Mouse (Mus musculus) liver, embryonic 11.5 days (tissue): ENCODE measurements at regions not wholly inside any gene's neighbourhood (a gene's known extent, or its start where the extent isn't known, plus 50 kb on each side); places are given as distances from the start of the nearest gene placed in this dataset.

ENCODE experiments used
- ATAC-seq: fragments of 200-750 bp; cut with Nextera tagmentation; replicated peaks from 2 replicates; pipeline ENCODE4 v1.8.0; 2017; ENCODE audit warnings: moderate number of reproducible peaks, mild to moderate bottlenecking, moderate TSS enrichment, moderate library complexity; ENCODE audit not compliant: low FRiP score
- DNase-seq: peaks from one replicate; pipeline ENCODE4 v3.0.0-alpha.2; 2017; ENCODE audit warnings: low spot score
- H3K27ac ChIP-seq: fragments of 300-500 bp; sonication (generic); 2 replicates; pipeline ENCODE4 v1.5.1; 2014; ENCODE audit warnings: mild to moderate bottlenecking, low read depth, low read length, control low read depth
- H3K27me3 ChIP-seq: fragments of 300-500 bp; sonication (generic); replicated peaks from 2 replicates; pipeline ENCODE4 v1.6.1; 2014; ENCODE audit warnings: low read length, mixed read lengths; ENCODE audit not compliant: control insufficient read depth, insufficient read depth
- H3K36me3 ChIP-seq: fragments of 300-500 bp; sonication (generic); 2 replicates; pipeline ENCODE4 v1.6.1; 2014; ENCODE audit warnings: mild to moderate bottlenecking, low read length, moderate library complexity, mixed read lengths; ENCODE audit not compliant: control insufficient read depth, insufficient read depth
- H3K4me1 ChIP-seq: fragments of 300-500 bp; sonication (generic); replicated peaks from 2 replicates; pipeline ENCODE4 v1.6.1; 2014; ENCODE audit warnings: low read length, mixed read lengths; ENCODE audit not compliant: control insufficient read depth, insufficient read depth
- H3K4me2 ChIP-seq: fragments of 300-500 bp; sonication (generic); 2 replicates; pipeline ENCODE4 v1.6.1; 2014; ENCODE audit warnings: mild to moderate bottlenecking, control low read depth, moderate library complexity
- H3K4me3 ChIP-seq: fragments of 300-500 bp; sonication (generic); 2 replicates; pipeline ENCODE4 v1.5.1; 2014; ENCODE audit warnings: low read depth, low read length, control low read depth
- H3K9ac ChIP-seq: fragments of 300-500 bp; sonication (generic); 2 replicates; pipeline ENCODE4 v1.6.1; 2014; ENCODE audit warnings: low read depth, low read length, control low read depth
- H3K9me3 ChIP-seq: fragments of 300-500 bp; sonication (generic); 2 replicates; pipeline ENCODE4 v1.6.1; 2016; ENCODE audit warnings: low read length, inconsistent platforms, mixed read lengths; ENCODE audit not compliant: control insufficient read depth
- WGBS: fragments of 180-500 bp; shearing (Covaris S2); extraction: QIAGEN DNeasy Blood & Tissue Kit; methylation state at CpG from one replicate; pipeline ENCODE4 v1.1.7; 2014; 5-methylcytosine and 5-hydroxymethylcytosine counted together

DNA sequence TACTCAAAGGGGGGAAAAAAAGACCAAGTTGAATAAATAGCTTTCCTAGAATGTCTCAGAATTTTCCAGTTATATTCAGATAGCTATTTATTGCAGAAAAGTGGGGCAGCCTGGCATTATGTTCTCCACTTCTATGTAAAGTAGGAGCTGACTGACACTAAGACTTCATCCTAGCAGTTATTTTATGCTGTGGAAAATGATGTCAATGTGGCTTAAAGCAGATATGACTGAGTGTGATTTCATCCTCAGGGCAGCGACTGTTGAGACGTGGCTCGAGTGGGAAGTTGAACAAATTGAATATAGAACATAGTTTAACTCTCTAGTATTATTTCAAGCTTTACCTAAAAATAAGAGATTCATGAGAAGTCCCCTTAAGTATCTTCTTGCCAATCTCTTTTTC, 963.4 kb downstream of the Slc4a3 start:
- Histone ChIP-seq H3K4me2 (no peak overlapping the region), H3K4me1 (no peaks in the 10 kb centered on the region), H3K9me3 (no peaks in the 10 kb centered on the region), H3K4me3 (no peak overlapping the region), H3K9ac (no peak overlapping the region), H3K27me3 (no peaks in the 10 kb centered on the region), H3K36me3 (no peaks in the 10 kb centered on the region), H3K27ac (no peak overlapping the region)
- ATAC-seq (no peak), DNase-seq (no peak)
- 83% methylated on average over 3 of the region's 3 CpGs for WGBS

DNA sequence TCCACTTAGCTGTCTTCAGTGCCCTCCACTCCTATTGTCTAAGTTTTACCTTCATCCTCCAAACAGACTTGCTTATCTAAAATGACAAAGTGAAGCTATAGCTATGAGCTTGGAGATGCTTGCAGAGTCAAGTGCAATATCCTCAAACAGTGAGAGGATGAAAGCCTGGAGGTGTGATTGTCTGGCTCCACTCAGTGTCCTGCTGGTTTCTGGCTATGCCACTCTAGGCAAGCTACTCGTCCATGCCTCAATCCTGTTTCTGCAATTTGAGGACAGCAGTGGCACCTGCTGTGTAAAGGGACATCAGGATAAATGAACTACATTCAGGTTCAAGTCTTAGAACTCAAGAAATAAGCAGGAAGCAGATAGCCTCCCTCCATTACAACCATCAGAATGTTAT, 966.1 kb downstream of the Slc4a3 start:
- WGBS, result 68% methylated on average over 1 of the region's 1 CpGs
- DNase-seq, result no peak
- H3K4me3 ChIP-seq, result no peak overlapping the region
- H3K27ac ChIP-seq, result no peak overlapping the region
- ATAC-seq, result no peak
- no peaks in the 10 kb centered on the region for H3K27me3 ChIP-seq
- no peaks in the 10 kb centered on the region for H3K36me3 ChIP-seq
- H3K9me3 ChIP-seq, result no peaks in the 10 kb centered on the region
- H3K4me1 ChIP-seq, result no peaks in the 10 kb centered on the region
- H3K4me2 ChIP-seq, result no peak overlapping the region
- H3K9ac ChIP-seq, result no peak overlapping the region

DNA sequence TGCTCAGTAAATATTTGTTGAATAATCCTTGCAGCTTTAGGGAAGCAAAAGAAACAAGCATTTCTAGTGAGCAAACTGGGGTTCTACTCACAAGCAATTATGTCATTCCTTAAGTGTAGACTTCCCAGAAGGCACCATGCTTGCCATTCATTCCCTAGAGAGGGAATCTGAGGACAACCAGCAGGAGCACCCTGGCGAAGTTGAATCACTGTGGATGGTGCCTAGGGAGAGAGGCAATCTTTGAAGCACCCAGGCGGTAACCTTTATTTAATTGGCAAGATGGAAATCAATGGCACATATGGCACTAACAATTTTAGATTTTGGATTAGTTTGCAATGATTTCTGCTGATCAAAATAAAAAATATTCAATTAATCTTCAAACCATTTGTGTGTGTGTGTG, 967.4 kb downstream of the Slc4a3 start:
- no peaks in the 10 kb centered on the region for H3K36me3 ChIP-seq
- 83% methylated on average over 2 of the region's 2 CpGs for WGBS
- no peak for DNase-seq
- no peak overlapping the region for H3K9ac ChIP-seq
- no peaks in the 10 kb centered on the region for H3K27me3 ChIP-seq
- no peak overlapping the region for H3K27ac ChIP-seq
- no peaks in the 10 kb centered on the region for H3K4me1 ChIP-seq
- ATAC-seq, result no peak
- H3K4me2 ChIP-seq, result no peak overlapping the region
- no peaks in the 10 kb centered on the region for H3K9me3 ChIP-seq
- no peak overlapping the region for H3K4me3 ChIP-seq

DNA sequence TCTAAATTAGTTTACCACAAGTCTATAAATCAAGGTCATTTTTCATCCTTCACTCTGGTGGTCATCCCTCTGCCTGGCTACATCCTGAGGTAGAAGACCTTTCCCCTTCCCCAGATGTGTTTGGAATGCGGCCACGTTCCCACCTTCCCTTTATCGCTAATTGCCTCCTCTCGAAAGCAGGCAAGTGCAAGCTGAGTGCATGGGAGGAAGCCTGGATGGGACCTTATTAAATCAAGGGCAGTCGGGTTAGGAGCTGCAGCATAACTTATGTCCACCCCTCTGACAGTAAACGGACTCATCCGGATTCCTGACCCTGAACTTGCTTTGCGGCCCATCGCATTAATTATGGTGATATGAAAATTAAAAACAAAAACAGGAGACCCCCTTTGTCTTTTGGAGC, 983.5 kb downstream of the Slc4a3 start:
- H3K9ac ChIP-seq, result no peak overlapping the region
- DNase-seq (no peak), ATAC-seq (no peak)
- 52% methylated on average over 9 of the region's 9 CpGs for WGBS
- H3K27me3 ChIP-seq, result no peaks in the 10 kb centered on the region
- H3K4me1 ChIP-seq, result no peaks in the 10 kb centered on the region
- no peak overlapping the region for H3K4me3 ChIP-seq
- no peaks in the 10 kb centered on the region for H3K36me3 ChIP-seq
- no peak overlapping the region for H3K27ac ChIP-seq
- no peaks in the 10 kb centered on the region for H3K9me3 ChIP-seq
- H3K4me2 ChIP-seq, result no peak overlapping the region

DNA sequence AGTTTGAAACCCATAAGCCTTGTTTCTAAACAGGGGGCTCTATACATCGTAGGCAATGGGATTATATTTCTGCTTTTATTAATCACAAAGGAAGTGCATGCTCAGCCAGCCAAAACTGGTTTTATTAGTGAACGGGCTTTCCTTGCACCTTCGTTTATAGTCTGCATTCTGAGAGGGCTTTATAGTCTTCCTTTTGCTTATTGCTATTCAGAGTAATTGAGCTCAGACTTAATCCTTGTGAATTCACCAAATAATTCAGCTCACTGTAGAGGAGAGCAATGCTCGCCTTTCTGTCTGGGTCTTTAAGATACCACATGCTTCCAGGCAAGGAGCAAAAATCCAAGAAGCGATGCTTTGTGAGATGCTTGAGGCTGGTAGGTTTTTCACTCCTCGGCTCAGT, 984.3 kb downstream of the Slc4a3 start:
- no peak overlapping the region for H3K4me2 ChIP-seq
- whole genome bisulfite sequencing, result 73% methylated on average over 6 of the region's 6 CpGs
- H3K4me3 ChIP-seq, result no peak overlapping the region
- H3K4me1 ChIP-seq, result no peaks in the 10 kb centered on the region
- no peak overlapping the region for H3K9ac ChIP-seq
- H3K27ac ChIP-seq, result no peak overlapping the region
- no peak for DNase-seq
- no peaks in the 10 kb centered on the region for H3K36me3 ChIP-seq
- no peak for ATAC-seq
- no peaks in the 10 kb centered on the region for H3K27me3 ChIP-seq
- H3K9me3 ChIP-seq, result no peaks in the 10 kb centered on the region

DNA sequence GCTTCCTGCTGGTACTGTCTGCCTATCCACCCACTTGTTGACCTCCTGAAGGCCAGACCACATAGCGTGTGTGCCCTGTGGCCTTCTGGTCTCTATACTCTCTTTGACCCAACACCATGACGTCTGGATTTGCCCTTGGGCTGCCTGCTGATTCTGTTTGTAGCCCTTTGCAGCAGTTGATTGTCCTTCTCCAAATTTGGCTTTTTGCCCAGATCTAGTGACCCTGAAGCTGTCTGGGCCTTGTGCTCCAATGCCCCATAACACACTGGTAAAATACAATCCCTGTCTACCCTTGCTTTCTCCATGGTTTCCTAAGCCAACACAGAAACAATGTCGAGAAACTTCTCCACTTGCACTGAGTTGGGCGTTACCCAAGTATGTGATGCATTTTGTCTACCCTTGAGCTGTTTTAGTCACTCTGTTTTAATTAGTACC, 979.3 kb downstream of the Epha4 start:
- Histone ChIP-seq H3K27ac (no peak overlapping the region), H3K4me1 (no peaks in the 10 kb centered on the region), H3K27me3 (no peaks in the 10 kb centered on the region), H3K4me2 (no peak overlapping the region), H3K9ac (no peak overlapping the region), H3K36me3 (no peaks in the 10 kb centered on the region), H3K4me3 (no peak overlapping the region), H3K9me3 (no peaks in the 10 kb centered on the region)
- no peak for ATAC-seq
- 76% methylated on average over 4 of the region's 4 CpGs for WGBS
- no peak for DNase-seq

DNA sequence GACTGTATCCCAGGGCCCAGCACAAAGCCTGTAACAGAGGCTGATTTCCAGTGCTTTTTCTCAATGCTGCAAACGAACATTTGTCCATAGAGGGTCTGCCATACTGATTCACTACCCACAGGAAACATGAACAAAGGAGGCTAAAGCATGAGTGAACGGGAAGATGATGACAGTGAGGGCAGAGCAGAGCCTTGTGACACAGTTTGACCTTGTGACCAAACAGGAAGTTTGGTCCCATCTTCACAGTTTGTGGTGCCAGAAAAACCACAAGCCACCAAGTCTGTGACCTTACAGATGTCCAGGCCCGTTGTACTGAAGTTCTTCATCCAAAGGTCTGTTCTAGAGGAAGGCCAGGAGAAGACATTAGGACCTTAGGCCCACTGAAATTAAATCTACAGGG, 974.4 kb downstream of the Epha4 start:
- H3K4me3 ChIP-seq, result no peak overlapping the region
- no peaks in the 10 kb centered on the region for H3K27me3 ChIP-seq
- no peaks in the 10 kb centered on the region for H3K4me1 ChIP-seq
- no peak for ATAC-seq
- no peak overlapping the region for H3K9ac ChIP-seq
- 37% methylated on average over 3 of the region's 3 CpGs for WGBS
- H3K36me3 ChIP-seq, result no peaks in the 10 kb centered on the region
- no peaks in the 10 kb centered on the region for H3K9me3 ChIP-seq
- H3K4me2 ChIP-seq, result no peak overlapping the region
- DNase-seq, result no peak
- H3K27ac ChIP-seq, result no peak overlapping the region

DNA sequence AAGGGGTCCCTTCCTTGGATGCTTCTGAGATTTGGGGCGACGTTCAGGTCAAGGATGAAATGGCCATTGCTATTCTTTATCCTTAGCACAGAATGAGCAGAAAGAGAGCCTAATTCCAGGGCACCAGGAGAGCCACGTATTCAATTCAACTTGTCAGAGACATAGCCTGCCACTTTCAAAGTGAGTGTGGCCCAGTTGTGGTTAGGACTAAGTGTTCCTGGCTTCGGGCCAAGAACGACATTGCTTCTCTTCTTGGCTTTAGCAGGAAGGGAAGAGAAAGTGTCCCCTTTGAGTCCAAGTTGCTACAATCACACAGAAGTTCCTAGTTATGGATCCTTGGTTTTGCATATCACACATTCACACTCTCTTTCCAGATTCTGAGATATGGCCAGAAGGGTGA, 964.0 kb downstream of the Epha4 start:
- H3K9ac ChIP-seq, result no peak overlapping the region
- ATAC-seq (no peak), DNase-seq (no peak)
- H3K27ac ChIP-seq, result no peak overlapping the region
- H3K4me2 ChIP-seq, result no peak overlapping the region
- no peaks in the 10 kb centered on the region for H3K36me3 ChIP-seq
- WGBS, result 59% methylated on average over 5 of the region's 5 CpGs
- H3K4me1 ChIP-seq, result no peaks in the 10 kb centered on the region
- no peaks in the 10 kb centered on the region for H3K27me3 ChIP-seq
- H3K9me3 ChIP-seq, result no peaks in the 10 kb centered on the region
- no peak overlapping the region for H3K4me3 ChIP-seq

DNA sequence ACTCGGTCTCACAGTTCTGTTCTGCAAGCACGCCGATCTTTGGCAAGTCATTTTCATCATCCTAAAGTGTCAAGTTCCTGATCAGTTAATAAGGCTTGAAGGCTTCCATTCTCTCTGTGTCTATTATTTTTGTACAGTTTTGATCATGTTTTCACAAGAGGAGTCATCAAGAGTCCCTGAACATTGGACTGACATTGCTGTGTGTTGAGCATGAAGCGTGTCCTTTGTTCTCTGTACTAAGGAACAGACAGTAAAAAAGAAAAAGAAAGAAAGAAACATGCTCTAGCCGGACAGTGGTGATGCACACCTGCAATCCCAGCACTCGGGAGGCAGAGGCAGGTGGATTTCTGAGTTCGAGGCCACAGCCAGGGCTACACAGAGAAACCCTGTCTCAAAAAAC, 955.4 kb downstream of the Epha4 start:
- H3K4me1 ChIP-seq, result no peaks in the 10 kb centered on the region
- H3K4me3 ChIP-seq, result no peak overlapping the region
- 86% methylated on average over 7 of the region's 7 CpGs for WGBS
- H3K27ac ChIP-seq, result no peak overlapping the region
- H3K9me3 ChIP-seq, result no peaks in the 10 kb centered on the region
- no peak overlapping the region for H3K9ac ChIP-seq
- ATAC-seq (no peak), DNase-seq (no peak)
- no peaks in the 10 kb centered on the region for H3K36me3 ChIP-seq
- H3K27me3 ChIP-seq, result no peaks in the 10 kb centered on the region
- no peak overlapping the region for H3K4me2 ChIP-seq
